Mouse (Mus musculus) adrenal gland (tissue): ENCODE results near the gene Gm9044.
"Not testable (repeated sequence)": the region's sequence is repeated elsewhere in the genome, so short reads cannot be mapped to it uniquely, and the experiment has no call there.

ENCODE experiments used
- intact Hi-C: fragments of 180-260 bp; cut with DNase I; formaldehyde crosslinking; loops from one replicate; pipeline ENCODE4 v1.15.1; 2025
- long read RNA-seq, 2 experiments: library from polyadenylated mRNA; unstranded; transcript quantifications; one replicate each; pipeline ENCODE4 v2.0.0; 2020; ENCODE audit warnings: borderline replicate concordance in 1 of 2; ENCODE audit not compliant: insufficient replicate concordance in 1 of 2

Gm9044 gene
- long read RNA-seq, experiment 1 = 0 reads
- long read RNA-seq, experiment 2, partial matches to known transcripts = 0 of 1 reads
- long read RNA-seq, experiment 2, other reads (novel, unspliced or antisense) = 1 of 1 reads

DNA sequence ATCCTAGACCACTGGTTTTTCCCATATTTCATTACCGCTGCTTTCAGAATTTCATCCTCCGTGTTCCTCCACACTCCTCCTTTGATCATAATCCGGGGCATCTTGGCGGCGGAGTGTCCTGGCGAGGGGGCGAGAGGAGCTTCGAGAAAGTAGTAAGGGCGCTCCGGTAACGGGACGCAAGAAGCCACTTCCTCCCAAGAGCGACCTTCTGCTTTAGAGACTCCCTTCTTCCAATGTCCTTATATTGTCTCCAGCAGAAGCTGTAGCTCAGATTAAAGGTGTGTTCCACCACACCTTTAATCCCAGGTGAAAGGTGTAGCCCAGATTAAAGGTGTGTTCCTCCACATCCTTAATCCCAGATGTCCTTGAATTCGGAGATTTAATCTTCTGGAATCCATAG is at the start of gene Gm9044:
TSS of gene Gm9044 (minus strand) at position 101 of the 400 bp plus-strand sequence.
- intact Hi-C loops = not testable (repeated sequence)

DNA sequence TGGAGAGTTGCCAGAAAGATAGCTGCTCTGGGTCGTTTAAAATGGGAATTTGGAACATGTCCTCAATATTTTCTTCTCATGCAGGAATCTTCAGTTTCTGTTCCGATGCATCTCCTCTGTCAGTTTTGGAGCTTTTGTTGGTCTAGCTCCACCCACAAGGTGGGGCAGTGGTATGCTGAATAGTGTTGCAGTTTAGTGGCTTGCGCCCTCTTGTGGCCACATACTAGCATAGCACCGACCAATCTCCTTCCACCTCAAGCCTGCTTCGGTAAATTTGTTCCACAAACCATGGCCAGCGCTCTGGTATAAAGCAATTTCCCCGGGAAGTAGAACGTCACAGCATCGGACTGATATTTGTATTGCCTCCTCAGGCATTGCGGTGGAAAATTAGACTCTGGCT is 38.2 kb upstream of the Gm9044 start:
- intact Hi-C loops = no loop called here

DNA sequence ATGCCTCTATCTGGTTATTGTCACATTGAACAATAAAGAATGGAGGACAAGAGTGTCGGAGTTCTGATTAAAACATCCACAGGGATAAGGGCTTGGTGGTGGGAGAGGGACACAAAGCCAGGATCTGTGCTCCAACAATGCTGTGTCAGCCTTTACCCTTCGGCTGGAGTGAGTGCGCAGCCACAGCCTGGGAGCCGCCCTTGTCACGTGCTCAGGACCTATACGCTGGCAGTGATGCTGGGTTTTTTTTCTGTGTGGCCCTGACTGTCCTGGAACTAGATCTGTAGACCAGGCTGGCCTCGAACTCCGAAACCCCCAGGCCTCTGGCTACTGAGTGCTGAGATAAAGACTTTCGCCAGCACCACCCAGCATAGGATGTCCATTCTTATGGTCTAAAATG is 37.3 kb upstream of the Gm9044 start:
- intact Hi-C loops = no loop called here

DNA sequence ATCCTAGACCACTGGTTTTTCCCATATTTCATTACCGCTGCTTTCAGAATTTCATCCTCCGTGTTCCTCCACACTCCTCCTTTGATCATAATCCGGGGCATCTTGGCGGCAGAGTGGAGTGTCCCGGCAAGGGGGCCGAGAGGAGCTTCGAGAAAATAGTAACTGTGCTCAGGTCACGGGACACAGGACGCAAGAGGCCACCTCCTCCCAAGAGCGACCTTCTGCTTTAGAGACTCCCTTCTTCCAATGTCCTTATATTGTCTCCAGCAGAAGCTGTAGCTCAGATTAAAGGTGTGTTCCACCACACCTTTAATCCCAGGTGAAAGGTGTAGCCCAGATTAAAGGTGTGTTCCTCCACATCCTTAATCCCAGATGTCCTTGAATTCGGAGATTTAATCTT is 21.8 kb upstream of the Gm9044 start, which contains the start of gene Gm9049:
TSS of gene Gm9049 (minus strand) at position 101 of the 400 bp plus-strand sequence.
- intact Hi-C loops = not testable (repeated sequence)

DNA sequence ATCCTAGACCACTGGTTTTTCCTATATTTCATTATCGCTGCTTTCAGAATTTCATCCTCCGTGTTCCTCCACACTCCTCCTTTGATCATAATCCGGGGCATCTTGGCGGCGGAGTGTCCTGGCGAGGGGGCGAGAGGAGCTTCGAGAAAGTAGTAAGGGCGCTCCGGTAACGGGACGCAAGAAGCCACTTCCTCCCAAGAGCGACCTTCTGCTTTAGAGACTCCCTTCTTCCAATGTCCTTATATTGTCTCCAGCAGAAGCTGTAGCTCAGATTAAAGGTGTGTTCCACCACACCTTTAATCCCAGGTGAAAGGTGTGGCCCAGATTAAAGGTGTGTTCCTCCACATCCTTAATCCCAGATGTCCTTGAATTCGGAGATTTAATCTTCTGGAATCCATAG is 16.4 kb upstream of the Gm9044 start, which contains the start of gene Gm9048:
TSS of gene Gm9048 (minus strand) at position 101 of the 400 bp plus-strand sequence.
- intact Hi-C loops = not testable (repeated sequence)

DNA sequence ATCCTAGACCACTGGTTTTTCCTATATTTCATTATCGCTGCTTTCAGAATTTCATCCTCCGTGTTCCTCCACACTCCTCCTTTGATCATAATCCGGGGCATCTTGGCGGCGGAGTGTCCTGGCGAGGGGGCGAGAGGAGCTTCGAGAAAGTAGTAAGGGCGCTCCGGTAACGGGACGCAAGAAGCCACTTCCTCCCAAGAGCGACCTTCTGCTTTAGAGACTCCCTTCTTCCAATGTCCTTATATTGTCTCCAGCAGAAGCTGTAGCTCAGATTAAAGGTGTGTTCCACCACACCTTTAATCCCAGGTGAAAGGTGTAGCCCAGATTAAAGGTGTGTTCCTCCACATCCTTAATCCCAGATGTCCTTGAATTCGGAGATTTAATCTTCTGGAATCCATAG is 10.9 kb upstream of the Gm9044 start, which contains the start of gene Gm9046:
TSS of gene Gm9046 (minus strand) at position 101 of the 400 bp plus-strand sequence.
- intact Hi-C loops = not testable (repeated sequence)

DNA sequence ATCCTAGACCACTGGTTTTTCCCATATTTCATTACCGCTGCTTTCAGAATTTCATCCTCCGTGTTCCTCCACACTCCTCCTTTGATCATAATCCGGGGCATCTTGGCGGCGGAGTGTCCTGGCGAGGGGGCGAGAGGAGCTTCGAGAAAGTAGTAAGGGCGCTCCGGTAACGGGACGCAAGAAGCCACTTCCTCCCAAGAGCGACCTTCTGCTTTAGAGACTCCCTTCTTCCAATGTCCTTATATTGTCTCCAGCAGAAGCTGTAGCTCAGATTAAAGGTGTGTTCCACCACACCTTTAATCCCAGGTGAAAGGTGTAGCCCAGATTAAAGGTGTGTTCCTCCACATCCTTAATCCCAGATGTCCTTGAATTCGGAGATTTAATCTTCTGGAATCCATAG is 5.5 kb upstream of the Gm9044 start, which contains the start of gene Gm9045:
TSS of gene Gm9045 (minus strand) at position 101 of the 400 bp plus-strand sequence.
- intact Hi-C loops = not testable (repeated sequence)

DNA sequence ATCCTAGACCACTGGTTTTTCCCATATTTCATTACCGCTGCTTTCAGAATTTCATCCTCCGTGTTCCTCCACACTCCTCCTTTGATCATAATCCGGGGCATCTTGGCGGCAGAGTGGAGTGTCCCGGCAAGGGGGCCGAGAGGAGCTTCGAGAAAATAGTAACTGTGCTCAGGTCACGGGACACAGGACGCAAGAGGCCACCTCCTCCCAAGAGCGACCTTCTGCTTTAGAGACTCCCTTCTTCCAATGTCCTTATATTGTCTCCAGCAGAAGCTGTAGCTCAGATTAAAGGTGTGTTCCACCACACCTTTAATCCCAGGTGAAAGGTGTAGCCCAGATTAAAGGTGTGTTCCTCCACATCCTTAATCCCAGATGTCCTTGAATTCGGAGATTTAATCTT is 5.3 kb downstream of the Gm9044 start, which contains the start of gene Gm9040:
TSS of gene Gm9040 (minus strand) at position 101 of the 400 bp plus-strand sequence.
- intact Hi-C loops = not testable (repeated sequence)

DNA sequence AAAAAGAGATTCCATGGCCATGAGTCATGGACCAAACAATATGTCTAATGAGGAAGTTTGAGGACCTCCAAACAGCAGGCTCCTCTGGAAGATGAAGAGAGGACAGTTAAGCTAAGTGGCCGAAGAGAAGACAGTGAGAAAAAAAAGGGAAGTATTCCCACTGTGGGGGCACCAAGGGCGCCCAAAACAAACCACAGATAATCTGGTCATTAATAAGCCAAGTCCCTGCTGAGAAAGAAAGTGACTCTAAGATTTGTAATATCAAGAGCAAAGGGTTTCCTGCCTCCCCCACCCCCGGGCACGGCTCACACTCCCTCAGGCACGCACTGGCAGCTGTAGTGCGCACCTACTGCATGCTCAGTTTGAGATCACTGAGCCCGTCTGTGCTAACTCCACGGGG is 13.2 kb downstream of the Gm9044 start:
- intact Hi-C loops = no loop called here

DNA sequence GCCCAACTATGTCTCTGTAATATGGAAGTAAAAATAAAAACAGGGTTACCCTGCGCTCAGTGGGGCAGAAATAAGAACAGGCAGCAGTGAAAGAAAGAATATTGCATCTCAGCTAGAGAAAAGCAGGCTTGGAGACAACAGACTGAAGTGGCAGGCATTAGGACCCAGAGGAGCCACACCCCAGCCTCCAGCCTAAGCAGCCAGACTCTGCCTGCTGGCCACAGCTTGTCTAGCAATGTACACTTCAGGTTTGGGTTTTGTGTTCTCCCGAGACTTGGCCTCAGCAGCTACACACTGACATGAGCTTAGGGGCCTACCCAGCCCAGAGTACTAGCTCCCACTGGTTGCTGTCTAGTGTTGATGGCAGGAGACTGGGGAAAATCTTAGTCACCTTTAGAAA is 30.1 kb downstream of the Gm9044 start:
- intact Hi-C loops = not testable (repeated sequence)

DNA sequence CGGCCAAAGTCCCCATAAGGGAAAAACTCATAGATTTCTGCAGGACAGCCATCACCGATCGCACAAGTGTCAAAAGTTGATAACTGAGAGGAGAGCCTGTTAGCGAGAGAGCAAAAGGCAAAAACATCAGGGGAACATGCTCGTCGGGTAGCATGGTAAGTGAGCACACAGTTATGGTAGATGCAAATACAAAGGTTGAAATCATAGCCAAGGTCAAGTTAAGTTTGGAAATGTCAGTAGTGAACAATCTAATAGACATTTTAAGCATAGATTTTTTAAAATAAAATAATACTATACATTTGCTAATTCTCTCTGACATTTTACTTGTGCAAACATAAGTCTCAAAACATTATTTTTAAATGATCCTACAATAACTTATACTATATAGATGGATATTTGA is 37.3 kb downstream of the Gm9044 start, which contains the start of gene Iltifb:
TSS of gene Iltifb (minus strand) at position 101 of the 400 bp plus-strand sequence.
- intact Hi-C loops = no loop called here

DNA sequence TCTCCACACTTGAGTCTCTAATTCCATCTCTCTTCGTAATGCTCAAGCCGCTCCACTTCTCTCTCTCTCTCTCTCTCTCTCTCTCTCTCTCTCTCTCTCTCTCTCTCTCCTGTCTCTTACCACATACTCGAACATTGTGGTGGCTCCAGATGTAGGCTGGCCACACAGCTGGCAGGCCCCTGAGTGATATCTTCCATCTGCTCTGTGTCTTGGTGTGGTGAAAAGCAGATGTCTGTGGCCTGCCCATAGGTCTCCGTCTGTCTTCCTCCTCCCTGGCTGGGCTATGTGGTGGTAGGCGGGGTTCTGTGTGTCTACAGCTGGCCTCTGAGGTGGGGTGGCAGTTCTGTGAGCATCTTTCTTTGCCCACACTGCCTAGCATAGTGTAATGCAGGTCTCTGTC is 49.2 kb downstream of the Gm9044 start:
- intact Hi-C loops = not testable (repeated sequence)

DNA sequence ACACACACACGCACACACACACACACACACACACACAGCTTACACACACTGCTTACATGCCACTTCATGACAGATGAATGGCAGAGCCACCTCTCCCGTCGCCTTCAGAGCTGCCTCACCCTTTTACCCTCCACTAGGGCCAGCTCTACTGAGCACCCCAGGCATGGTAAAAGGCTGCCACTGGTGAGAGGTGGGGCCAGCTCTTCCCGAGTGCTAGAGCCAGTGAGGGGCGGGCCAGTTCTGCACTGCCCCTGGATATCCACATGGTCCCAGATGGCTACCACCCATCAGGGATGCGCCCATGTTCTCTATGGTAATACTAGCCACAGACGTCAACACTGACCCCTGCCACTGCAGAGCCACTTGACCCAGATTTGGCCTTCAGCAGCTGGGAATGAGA is 49.6 kb downstream of the Gm9044 start:
- intact Hi-C loops = not testable (repeated sequence)
